9 mouse cellular contexts compared by ENCODE assay signal in genomic region chr4:155735788-155736187, GRCm38 (mm10). TPM values are rescaled to one million over a fixed set of nuclear protein-coding genes. Genes with fewer than 3 reads are reported as not detected.
DNase-seq lines count a peak whose midpoint lies in the region; ATAC-seq and TF ChIP-seq lines count a peak whose summit lies in the region.
"Had no signal": no experiment of that assay in that cellular context is flagged by ENCODE, and none has a peak within 500 bp of the region (broad histone marks: within the 10 kb centered on the region; RNA-seq: fewer than 3 reads in every experiment).

No protein-coding gene starts in this region.

- TF ChIP-seq CTCF in lung, embryonic 14.5 days (IDR thresholded peaks at IDR 0.05; ENCODE audit: low read depth): no peak

- WGBS in lung, embryonic 14.5 days: 63% methylated on average over 5 of the region's 5 CpGs
- WGBS in embryonic facial prominence, embryonic 10.5 days: 77% methylated on average over 5 of the region's 5 CpGs
- 67% methylated on average over 5 of the region's 5 CpGs for WGBS in intestine, embryonic 16.5 days
- 68% methylated on average over 5 of the region's 5 CpGs for WGBS in neural tube, embryonic 15.5 days

- no peaks in the 10 kb centered on the region for H3K4me1 ChIP-seq in lung, embryonic 14.5 days (ENCODE audit: insufficient read depth)
- peaks cover 43% of the 10 kb centered on the region for H3K4me1 ChIP-seq in embryonic facial prominence, embryonic 10.5 days
- peaks cover 17% of the 10 kb centered on the region for H3K4me1 ChIP-seq in intestine, embryonic 16.5 days (ENCODE audit: control insufficient read depth, insufficient read depth, low read length)
- H3K4me1 ChIP-seq in neural tube, embryonic 15.5 days: peaks cover 45% of the 10 kb centered on the region

- no peak overlapping the region for H3K27ac ChIP-seq in lung, embryonic 14.5 days (ENCODE audit: low read depth)
- peak overlapping the region; percentile 94 for H3K27ac ChIP-seq in embryonic facial prominence, embryonic 10.5 days (replicated peaks)
- H3K27ac ChIP-seq in intestine, embryonic 16.5 days (ENCODE audit: low read length): no peak overlapping the region
- peak overlapping the region; percentile 96 for H3K27ac ChIP-seq in neural tube, embryonic 15.5 days (replicated peaks)

- peak overlapping the region; percentile 85 for H3K4me3 ChIP-seq in lung, embryonic 14.5 days (ENCODE audit: low read depth, low read length)
- H3K4me3 ChIP-seq in embryonic facial prominence, embryonic 10.5 days: peak overlapping the region; percentile 85
- H3K4me3 ChIP-seq in intestine, embryonic 16.5 days (ENCODE audit: low read length): peak overlapping the region; percentile 75
- H3K4me3 ChIP-seq in neural tube, embryonic 15.5 days (replicated peaks): peak overlapping the region; percentile 80

- no peak for DNase-seq in lung, embryonic 14.5 days
- no peak for DNase-seq in lung, postnatal 25 days (ENCODE audit: low spot score)
- DNase-seq in embryonic facial prominence, embryonic 10.5 days (ENCODE audit: low spot score): no peak
- DNase-seq in thymus, postnatal 36 days: no peak
- DNase-seq in gastrocnemius, adult 8-10 months (ENCODE audit: low spot score in 2 of 2): no peak
- DNase-seq in kidney, adult 11 months: no peak

- peaks cover 37% of the 10 kb centered on the region for H3K36me3 ChIP-seq in lung, embryonic 14.5 days (ENCODE audit: insufficient read depth)
- H3K36me3 ChIP-seq in embryonic facial prominence, embryonic 10.5 days (replicated peaks): peaks cover 69% of the 10 kb centered on the region
- 0 out of 2 replicates have a peak, but pooled peaks cover 3% of the 10 kb centered on the region for H3K36me3 ChIP-seq in intestine, embryonic 16.5 days (ENCODE audit: control insufficient read depth, insufficient read depth, low read length)
- H3K36me3 ChIP-seq in neural tube, embryonic 15.5 days: peaks cover 41% of the 10 kb centered on the region

- peak overlapping the region; percentile 68 for H3K9ac ChIP-seq in lung, embryonic 14.5 days
- H3K9ac ChIP-seq in intestine, embryonic 16.5 days (ENCODE audit: low read depth, low read length): peak overlapping the region; percentile 80
- H3K9ac ChIP-seq in neural tube, embryonic 15.5 days (replicated peaks): peak overlapping the region; percentile 91

- no peaks in the 10 kb centered on the region for H3K9me3 ChIP-seq in lung, embryonic 14.5 days (ENCODE audit: low read depth, low read length)
- H3K9me3 ChIP-seq in embryonic facial prominence, embryonic 10.5 days: no peaks in the 10 kb centered on the region
- no peaks in the 10 kb centered on the region for H3K9me3 ChIP-seq in intestine, embryonic 16.5 days (ENCODE audit: control insufficient read depth, low read length)
- no peaks in the 10 kb centered on the region for H3K9me3 ChIP-seq in neural tube, embryonic 15.5 days (replicated peaks)

- H3K4me2 ChIP-seq in lung, embryonic 14.5 days: peak overlapping the region; percentile 95
- peak overlapping the region; percentile 90 for H3K4me2 ChIP-seq in intestine, embryonic 16.5 days (ENCODE audit: low read depth, low read length)
- peak overlapping the region; percentile 88 for H3K4me2 ChIP-seq in neural tube, embryonic 15.5 days

- no peaks in the 10 kb centered on the region for H3K27me3 ChIP-seq in lung, embryonic 14.5 days (ENCODE audit: insufficient read depth, low read length)
- no peaks in the 10 kb centered on the region for H3K27me3 ChIP-seq in embryonic facial prominence, embryonic 10.5 days (replicated peaks; ENCODE audit: low read depth, poor library complexity, severe bottlenecking)
- H3K27me3 ChIP-seq in intestine, embryonic 16.5 days (replicated peaks; ENCODE audit: control insufficient read depth, insufficient read depth, low read length): no peaks in the 10 kb centered on the region
- H3K27me3 ChIP-seq in neural tube, embryonic 15.5 days (replicated peaks): no peaks in the 10 kb centered on the region

- no peak for ATAC-seq in lung, embryonic 14.5 days (ENCODE audit: insufficient read depth)
- ATAC-seq in intestine, embryonic 16.5 days: no peak
- ATAC-seq in neural tube, embryonic 15.5 days (ENCODE audit: low FRiP score): 0 out of 2 replicates have a peak, but pooled peaks have one; percentile 1

RNA-seq across cellular contexts. Expression of gene Tmem240, which starts 1.2 kb away (rescaled TPM):
- 0.41 and 0.86 TPM in 2 replicates for polyA plus RNA-seq in lung, embryonic 14.5 days (2014; fragmentation: Nextera tagmentation; extraction: Ambion mirVana)
- polyA plus RNA-seq in embryonic facial prominence, embryonic 10.5 days (2016; fragmentation: Nextera tagmentation; extraction: Ambion mirVana): 0.53 and 0.79 TPM in 2 replicates
- 0.16 and 0.23 TPM in 2 replicates for polyA plus RNA-seq in intestine, embryonic 16.5 days (2015; fragmentation: Nextera tagmentation; extraction: Ambion mirVana)
- polyA plus RNA-seq in neural tube, embryonic 15.5 days (2015; fragmentation: Nextera tagmentation; extraction: Ambion mirVana): 23.7 and 28.3 TPM in 2 replicates
- under 1 TPM; 0.19 to 0.62 (median 0.37) TPM for total RNA-seq in gastrocnemius, adult 8-10 months (2022)
- total RNA-seq: common myeloid progenitor, adult 5-6 weeks had no signal

RNA-seq across cellular contexts. Expression of gene Atad3a, which starts 25.1 kb away (rescaled TPM):
- polyA plus RNA-seq in lung, embryonic 14.5 days (2014; fragmentation: Nextera tagmentation; extraction: Ambion mirVana): 96.6 and 102 TPM in 2 replicates
- 132 and 137 TPM in 2 replicates for polyA plus RNA-seq in embryonic facial prominence, embryonic 10.5 days (2016; fragmentation: Nextera tagmentation; extraction: Ambion mirVana)
- polyA plus RNA-seq in intestine, embryonic 16.5 days (2015; fragmentation: Nextera tagmentation; extraction: Ambion mirVana): 142 and 150 TPM in 2 replicates
- polyA plus RNA-seq in neural tube, embryonic 15.5 days (2015; fragmentation: Nextera tagmentation; extraction: Ambion mirVana): 90.0 and 96.6 TPM in 2 replicates
- 10 to 100 TPM; 23.8 to 25.1 (median 23.9) TPM for total RNA-seq in gastrocnemius, adult 8-10 months (2022)

RNA-seq across cellular contexts. Expression of gene Ssu72, which starts 31.2 kb away (rescaled TPM):
- polyA plus RNA-seq in lung, embryonic 14.5 days (2014; fragmentation: Nextera tagmentation; extraction: Ambion mirVana): 153 and 156 TPM in 2 replicates
- 158 and 167 TPM in 2 replicates for polyA plus RNA-seq in embryonic facial prominence, embryonic 10.5 days (2016; fragmentation: Nextera tagmentation; extraction: Ambion mirVana)
- polyA plus RNA-seq in intestine, embryonic 16.5 days (2015; fragmentation: Nextera tagmentation; extraction: Ambion mirVana): 155 and 163 TPM in 2 replicates
- polyA plus RNA-seq in neural tube, embryonic 15.5 days (2015; fragmentation: Nextera tagmentation; extraction: Ambion mirVana): 165 and 171 TPM in 2 replicates
- total RNA-seq in gastrocnemius, adult 8-10 months (2022): 10 to 100 TPM; 37.8 to 42.0 (median 38.2) TPM

RNA-seq across cellular contexts. Expression of gene Vwa1, which starts 38.7 kb away (rescaled TPM):
- polyA plus RNA-seq in lung, embryonic 14.5 days (2014; fragmentation: Nextera tagmentation; extraction: Ambion mirVana): 8.7 and 8.9 TPM in 2 replicates
- 8.6 and 9.3 TPM in 2 replicates for polyA plus RNA-seq in embryonic facial prominence, embryonic 10.5 days (2016; fragmentation: Nextera tagmentation; extraction: Ambion mirVana)
- 18.9 TPM in 2 replicates for polyA plus RNA-seq in intestine, embryonic 16.5 days (2015; fragmentation: Nextera tagmentation; extraction: Ambion mirVana)
- polyA plus RNA-seq in neural tube, embryonic 15.5 days (2015; fragmentation: Nextera tagmentation; extraction: Ambion mirVana): 30.0 and 31.9 TPM in 2 replicates
- 1 to 10 TPM; 4.0 to 8.9 (median 6.2) TPM for total RNA-seq in gastrocnemius, adult 8-10 months (2022)

RNA-seq across cellular contexts. Expression of gene Fndc10, which starts 41.6 kb away (rescaled TPM):
- polyA plus RNA-seq in lung, embryonic 14.5 days (2014; fragmentation: Nextera tagmentation; extraction: Ambion mirVana): 2.5 and 2.7 TPM in 2 replicates
- polyA plus RNA-seq in embryonic facial prominence, embryonic 10.5 days (2016; fragmentation: Nextera tagmentation; extraction: Ambion mirVana): 1.5 and 1.8 TPM in 2 replicates
- polyA plus RNA-seq in intestine, embryonic 16.5 days (2015; fragmentation: Nextera tagmentation; extraction: Ambion mirVana): 1.9 and 2.0 TPM in 2 replicates
- polyA plus RNA-seq in neural tube, embryonic 15.5 days (2015; fragmentation: Nextera tagmentation; extraction: Ambion mirVana): 18.9 and 25.0 TPM in 2 replicates
- 1 to 10 TPM in 3 of 4 experiments, under 1 TPM in 1; 0.70 to 1.5 (median 1.1) TPM for total RNA-seq in gastrocnemius, adult 8-10 months (2022)

Comparison
In these comparisons a context has a peak if more than half of its experiments do, and no peak if none do; other contexts are left out.
1. H3K27ac ChIP-seq: peak in embryonic facial prominence, embryonic 10.5 days (single experiment) and neural tube, embryonic 15.5 days (single experiment); none in lung, embryonic 14.5 days (single experiment) and intestine, embryonic 16.5 days (single experiment).
2. RNA of gene Tmem240, which starts 1.2 kb away (polyA plus RNA-seq): 23.7 to 28.3 TPM in neural tube, embryonic 15.5 days; 0.41 to 0.86 TPM in lung, embryonic 14.5 days, 0.53 to 0.79 TPM in embryonic facial prominence, embryonic 10.5 days and 0.16 to 0.23 TPM in intestine, embryonic 16.5 days; every median in the first group is over 10 times any median in the second.
3. Peak in every context shown above with its lines, with median percentiles within 50 percentile points of each other: H3K4me2 ChIP-seq, H3K4me3 ChIP-seq and H3K9ac ChIP-seq.